Mouse (Mus musculus) liver, postnatal 0 days (tissue): ENCODE data around the gene Zfp414.

Experiments
- CTCF ChIP-seq: sonication (generic); IDR thresholded peaks from 2 replicates; pipeline ENCODE4 v1.5.1; 2016; ENCODE audit warnings: antibody characterized with exemption, low read depth
- EP300 ChIP-seq: IDR thresholded peaks from 2 replicates; pipeline ENCODE4 v1.6.1; 2016; ENCODE audit warnings: antibody characterized with exemption, low read depth, mild to moderate bottlenecking

- no peak for TF ChIP-seq CTCF
- TF ChIP-seq EP300: no peak
Observed at GRCm38 (mm10) chr17:33607273-33607672, 21.6 kb upstream of the Zfp414 start.
